Mouse (Mus musculus): ENCODE results near the gene Med12l. TPM values are rescaled to one million over a fixed set of nuclear protein-coding genes. Genes with fewer than 3 reads are reported as not detected.

Gene Med12l
- polyA plus RNA-seq, 1 experiment from 2014 or later: 1.4 TPM

DNA sequence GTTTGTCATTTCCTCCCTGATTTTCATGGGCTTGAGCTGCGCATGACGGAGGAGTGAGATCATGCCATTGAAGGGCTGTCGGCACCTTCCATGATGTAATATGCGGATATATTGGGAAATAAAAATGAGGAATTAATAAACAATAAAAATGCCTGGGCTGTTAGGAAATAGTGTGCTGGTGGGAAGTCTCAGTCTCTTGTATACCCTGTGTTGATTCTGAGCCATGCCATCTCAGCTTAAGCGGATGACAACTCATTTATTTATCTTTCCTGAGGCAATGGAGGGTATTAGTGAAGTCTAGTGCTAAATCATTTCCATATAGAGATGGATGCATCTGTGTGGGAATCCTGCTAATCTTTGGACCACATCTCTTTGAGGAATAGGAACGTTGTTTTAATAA lies 242.4 kb downstream of the Med12l start:
- no peak overlapping the region for H3K27ac ChIP-seq (ENCODE audit: low read length)
- H3K4me1 ChIP-seq (replicated peaks; ENCODE audit: control insufficient read depth, insufficient read depth, low read length): no peaks in the 10 kb centered on the region
- no peak overlapping the region for H3K4me3 ChIP-seq (ENCODE audit: low read length)
- ATAC-seq (ENCODE audit: low read depth): no peak
- no peak overlapping the region for H3K9ac ChIP-seq (ENCODE audit: low read length)
- WGBS: 71% methylated on average over 6 of the region's 6 CpGs
- no peak overlapping the region for H3K4me2 ChIP-seq (ENCODE audit: low read depth, low read length)
- H3K36me3 ChIP-seq (ENCODE audit: control insufficient read depth, insufficient read depth, low read length): no peaks in the 10 kb centered on the region
- H3K27me3 ChIP-seq (ENCODE audit: control insufficient read depth, insufficient read depth, low read depth, low read length): no peaks in the 10 kb centered on the region
- H3K9me3 ChIP-seq (ENCODE audit: control insufficient read depth, low read length): no peaks in the 10 kb centered on the region

DNA sequence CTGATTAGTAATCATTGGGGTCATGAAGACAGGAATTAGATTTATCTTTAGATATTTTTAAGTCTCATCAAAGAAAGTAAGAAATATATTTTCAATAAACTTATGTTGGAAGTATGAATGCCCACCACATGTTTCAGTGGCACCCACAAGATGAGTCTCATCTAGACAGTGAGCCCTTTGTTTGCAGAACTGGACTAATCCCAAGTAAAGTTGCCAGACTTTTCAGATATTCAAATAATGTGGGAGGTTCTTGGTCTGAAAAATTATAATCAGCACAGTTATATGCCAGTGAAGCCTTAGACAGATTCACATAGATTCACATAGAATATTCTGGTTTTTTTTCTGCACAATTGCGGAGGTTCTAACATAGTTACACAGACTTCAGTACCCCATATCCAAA lies 244.8 kb downstream of the Med12l start:
- Histone ChIP-seq H3K9ac (ENCODE audit: low read length) (no peak overlapping the region), H3K4me1 (replicated peaks; ENCODE audit: control insufficient read depth, insufficient read depth, low read length) (no peaks in the 10 kb centered on the region), H3K27me3 (ENCODE audit: control insufficient read depth, insufficient read depth, low read depth, low read length) (no peaks in the 10 kb centered on the region), H3K4me3 (ENCODE audit: low read length) (no peak overlapping the region), H3K27ac (ENCODE audit: low read length) (no peak overlapping the region), H3K36me3 (ENCODE audit: control insufficient read depth, insufficient read depth, low read length) (no peaks in the 10 kb centered on the region), H3K9me3 (ENCODE audit: control insufficient read depth, low read length) (no peaks in the 10 kb centered on the region), H3K4me2 (ENCODE audit: low read depth, low read length) (no peak overlapping the region)
- 100% methylated on average over 1 of the region's 1 CpGs for WGBS
- no peak for ATAC-seq (ENCODE audit: low read depth)

DNA sequence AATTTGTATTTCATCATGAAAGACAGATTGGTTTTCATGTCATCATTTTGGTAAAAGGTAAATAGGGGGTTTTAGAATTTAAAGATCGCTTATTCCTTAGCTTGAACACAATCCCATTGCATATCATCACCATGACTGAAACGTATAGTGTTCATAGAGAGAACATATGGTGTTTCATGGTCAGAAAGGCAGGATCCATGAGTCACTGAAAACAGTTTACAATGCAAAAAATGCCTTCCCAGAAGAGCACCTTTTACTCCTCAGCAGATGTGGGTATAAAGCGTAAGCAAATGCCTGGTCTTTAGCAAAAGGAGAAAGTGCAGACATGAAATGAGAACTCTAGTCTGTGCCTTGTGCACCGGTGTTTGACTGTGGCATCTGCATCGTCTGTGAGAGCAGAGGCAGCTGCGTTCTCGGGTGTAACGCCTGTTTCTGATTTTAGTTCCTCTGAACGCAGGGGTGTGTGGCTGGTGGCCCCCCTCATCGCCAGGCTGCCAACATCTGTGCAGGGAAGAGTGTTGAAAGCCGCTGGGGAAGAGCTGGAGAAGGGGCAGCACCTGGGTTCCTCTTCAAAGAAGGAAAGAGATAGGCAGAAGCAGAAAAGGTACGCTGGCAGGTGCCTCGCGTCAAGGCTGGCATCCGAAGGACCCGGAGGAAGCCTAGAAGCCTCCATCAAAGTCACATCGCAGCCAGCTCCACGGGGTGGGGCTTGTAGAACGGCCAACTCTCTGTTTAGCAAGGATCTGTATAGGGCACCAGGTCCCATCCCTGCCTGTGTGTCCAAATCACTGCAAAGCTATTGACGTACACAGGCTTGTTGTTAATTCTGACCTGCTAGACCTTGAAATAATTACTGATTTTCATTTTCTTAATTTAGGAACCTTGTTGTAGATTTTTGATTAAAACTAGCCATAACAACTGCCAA lies 252.4 kb downstream of the Med12l start:
- no peak overlapping the region for H3K27ac ChIP-seq (ENCODE audit: low read length)
- no peaks in the 10 kb centered on the region for H3K9me3 ChIP-seq (ENCODE audit: control insufficient read depth, low read length)
- no peak overlapping the region for H3K4me3 ChIP-seq (ENCODE audit: low read length)
- ATAC-seq (ENCODE audit: low read depth): no peak
- no peaks in the 10 kb centered on the region for H3K36me3 ChIP-seq (ENCODE audit: control insufficient read depth, insufficient read depth, low read length)
- peaks cover 3% of the 10 kb centered on the region; the same call in 1 of the 2 replicates for H3K4me1 ChIP-seq (replicated peaks; ENCODE audit: control insufficient read depth, insufficient read depth, low read length)
- 73% methylated on average over 20 of the region's 20 CpGs for WGBS
- no peak overlapping the region for H3K4me2 ChIP-seq (ENCODE audit: low read depth, low read length)
- no peak overlapping the region for H3K9ac ChIP-seq (ENCODE audit: low read length)
- no peaks in the 10 kb centered on the region for H3K27me3 ChIP-seq (ENCODE audit: control insufficient read depth, insufficient read depth, low read depth, low read length)

DNA sequence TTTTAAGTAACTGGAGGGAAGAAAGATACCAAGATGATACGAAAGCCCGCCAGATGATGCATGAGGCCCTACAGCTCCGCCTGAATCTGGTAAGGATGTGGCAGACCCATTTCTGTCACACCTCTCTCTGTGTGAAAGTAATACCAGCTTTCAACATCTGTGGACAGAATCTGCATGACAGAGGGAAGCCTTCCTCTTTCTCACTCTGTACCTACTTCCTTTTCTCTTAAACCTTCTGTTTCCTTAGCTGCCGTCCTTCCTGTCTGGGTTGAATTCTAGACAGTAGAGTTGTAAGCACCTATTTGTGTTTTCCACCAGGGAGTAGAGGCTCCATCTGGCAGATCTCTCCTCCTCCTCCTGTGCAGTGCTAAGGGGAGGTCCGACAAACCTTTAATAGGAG lies 255.1 kb downstream of the Med12l start:
- WGBS: 49% methylated on average over 5 of the region's 5 CpGs
- Histone ChIP-seq H3K4me2 (ENCODE audit: low read depth, low read length) (no peak overlapping the region), H3K27me3 (ENCODE audit: control insufficient read depth, insufficient read depth, low read depth, low read length) (no peaks in the 10 kb centered on the region), H3K4me3 (ENCODE audit: low read length) (no peak overlapping the region), H3K9ac (ENCODE audit: low read length) (no peak overlapping the region), H3K9me3 (ENCODE audit: control insufficient read depth, low read length) (no peaks in the 10 kb centered on the region), H3K27ac (ENCODE audit: low read length) (no peak overlapping the region), H3K36me3 (ENCODE audit: control insufficient read depth, insufficient read depth, low read length) (no peaks in the 10 kb centered on the region), H3K4me1 (replicated peaks; ENCODE audit: control insufficient read depth, insufficient read depth, low read length) (peaks cover 3% of the 10 kb centered on the region; the same call in 1 of the 2 replicates)
- no peak for ATAC-seq (ENCODE audit: low read depth)

DNA sequence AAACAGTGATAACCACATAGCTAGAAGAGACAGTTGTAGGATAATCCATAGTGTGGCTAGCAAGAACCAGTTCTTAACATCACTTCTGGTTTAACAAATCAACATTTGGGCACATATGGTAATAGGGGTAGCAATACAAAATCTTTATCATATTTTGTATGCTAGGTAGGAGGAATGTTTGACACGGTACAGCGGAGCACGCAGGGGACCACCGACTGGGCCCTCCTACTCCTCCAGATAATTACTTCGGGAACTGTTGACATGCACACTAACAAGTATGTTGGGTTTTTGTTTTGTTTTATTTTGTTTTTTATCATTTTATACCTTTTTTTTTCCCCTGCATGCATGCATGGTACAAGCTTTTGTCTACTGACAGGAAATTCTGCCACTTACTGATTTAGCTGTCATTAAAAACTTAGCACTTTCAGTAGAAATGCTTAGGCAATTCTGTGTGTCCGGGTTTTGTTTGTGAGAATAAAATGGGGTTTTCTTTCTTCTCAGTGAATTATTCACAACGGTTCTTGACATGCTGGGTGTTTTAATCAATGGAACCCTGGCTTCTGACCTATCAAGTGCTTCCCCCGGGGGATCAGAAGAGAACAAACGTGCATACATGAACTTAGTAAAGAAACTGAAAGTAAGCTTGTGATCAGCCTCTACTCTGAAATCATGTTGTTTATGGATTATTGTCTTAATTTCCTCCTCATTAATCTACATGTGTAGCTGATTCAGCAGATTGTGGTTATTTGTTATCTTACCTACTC lies 256.3 kb downstream of the Med12l start:
- no peaks in the 10 kb centered on the region for H3K27me3 ChIP-seq (ENCODE audit: control insufficient read depth, insufficient read depth, low read depth, low read length)
- no peak overlapping the region for H3K9ac ChIP-seq (ENCODE audit: low read length)
- H3K9me3 ChIP-seq (ENCODE audit: control insufficient read depth, low read length): no peaks in the 10 kb centered on the region
- H3K36me3 ChIP-seq (ENCODE audit: control insufficient read depth, insufficient read depth, low read length): no peaks in the 10 kb centered on the region
- H3K4me2 ChIP-seq (ENCODE audit: low read depth, low read length): no peak overlapping the region
- 64% methylated on average over 9 of the region's 9 CpGs for WGBS
- H3K4me1 ChIP-seq (replicated peaks; ENCODE audit: control insufficient read depth, insufficient read depth, low read length): peaks cover 3% of the 10 kb centered on the region; the same call in 1 of the 2 replicates
- H3K4me3 ChIP-seq (ENCODE audit: low read length): no peak overlapping the region
- H3K27ac ChIP-seq (ENCODE audit: low read length): no peak overlapping the region
- ATAC-seq (ENCODE audit: low read depth): no peak

DNA sequence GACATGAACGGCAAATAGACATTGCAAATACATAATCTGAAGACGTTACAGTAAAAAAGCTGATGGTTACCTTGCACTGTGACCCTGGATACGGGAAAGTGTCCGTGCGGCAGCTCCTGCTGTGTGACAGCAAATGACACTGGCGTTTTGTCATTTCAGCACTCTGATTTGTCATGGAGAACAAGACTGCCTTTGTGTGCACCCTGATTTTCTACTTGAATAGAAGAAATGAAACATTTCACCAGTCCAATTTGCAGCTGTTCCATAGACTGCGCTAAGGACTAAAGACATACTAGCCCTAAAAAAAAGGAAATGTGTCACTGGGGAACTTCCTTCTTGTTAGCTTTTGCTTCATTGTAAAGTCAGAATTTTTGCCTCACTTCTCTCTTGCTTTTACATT lies 257.1 kb downstream of the Med12l start, which contains the start of gene P2ry12:
Gene P2ry12, minus strand, starts transcription at position 168 of the 400 bp plus-strand sequence.
- ATAC-seq (ENCODE audit: low read depth): no peak
- Histone ChIP-seq H3K4me2 (ENCODE audit: low read depth, low read length) (no peak within 1 kb of the TSS), H3K4me1 (replicated peaks; ENCODE audit: control insufficient read depth, insufficient read depth, low read length) (peaks cover 3% of the 10 kb centered on the region; the same call in 1 of the 2 replicates), H3K36me3 (ENCODE audit: control insufficient read depth, insufficient read depth, low read length) (no peaks in the 10 kb centered on the region), H3K27ac (ENCODE audit: low read length) (no peak within 1 kb of the TSS), H3K27me3 (ENCODE audit: control insufficient read depth, insufficient read depth, low read depth, low read length) (no peaks in the 10 kb centered on the region), H3K9ac (ENCODE audit: low read length) (no peak within 1 kb of the TSS), H3K9me3 (ENCODE audit: control insufficient read depth, low read length) (no peaks in the 10 kb centered on the region), H3K4me3 (ENCODE audit: low read length) (no peak within 1 kb of the TSS)
- WGBS: 63% methylated on average over 7 of the region's 7 CpGs

DNA sequence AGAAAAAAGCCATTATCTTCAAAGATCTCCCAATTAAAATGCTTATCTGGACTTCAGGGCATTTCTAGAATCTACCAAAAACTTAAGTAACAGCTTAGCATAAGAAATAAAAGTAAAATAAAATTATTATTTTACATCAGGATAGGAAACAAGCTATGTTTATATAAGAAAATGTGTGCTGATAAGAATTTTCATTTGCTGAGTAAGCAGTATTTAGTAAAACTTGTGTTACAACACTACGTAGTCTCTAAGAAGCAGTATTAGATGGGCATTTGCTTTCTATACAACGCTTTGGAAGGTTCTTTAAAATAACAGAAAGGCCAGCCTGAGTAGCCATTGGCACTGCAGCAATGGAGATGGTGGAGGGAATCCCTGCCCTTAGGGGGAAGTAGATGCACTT lies 257.8 kb downstream of the Med12l start:
- Histone ChIP-seq H3K4me3 (ENCODE audit: low read length) (no peak overlapping the region), H3K27ac (ENCODE audit: low read length) (no peak overlapping the region), H3K9ac (ENCODE audit: low read length) (no peak overlapping the region), H3K27me3 (ENCODE audit: control insufficient read depth, insufficient read depth, low read depth, low read length) (no peaks in the 10 kb centered on the region), H3K36me3 (ENCODE audit: control insufficient read depth, insufficient read depth, low read length) (no peaks in the 10 kb centered on the region), H3K9me3 (ENCODE audit: control insufficient read depth, low read length) (no peaks in the 10 kb centered on the region), H3K4me2 (ENCODE audit: low read depth, low read length) (no peak overlapping the region), H3K4me1 (replicated peaks; ENCODE audit: control insufficient read depth, insufficient read depth, low read length) (peaks cover 3% of the 10 kb centered on the region; the same call in 1 of the 2 replicates)
- no peak for ATAC-seq (ENCODE audit: low read depth)
- 84% methylated on average over 2 of the region's 2 CpGs for WGBS

DNA sequence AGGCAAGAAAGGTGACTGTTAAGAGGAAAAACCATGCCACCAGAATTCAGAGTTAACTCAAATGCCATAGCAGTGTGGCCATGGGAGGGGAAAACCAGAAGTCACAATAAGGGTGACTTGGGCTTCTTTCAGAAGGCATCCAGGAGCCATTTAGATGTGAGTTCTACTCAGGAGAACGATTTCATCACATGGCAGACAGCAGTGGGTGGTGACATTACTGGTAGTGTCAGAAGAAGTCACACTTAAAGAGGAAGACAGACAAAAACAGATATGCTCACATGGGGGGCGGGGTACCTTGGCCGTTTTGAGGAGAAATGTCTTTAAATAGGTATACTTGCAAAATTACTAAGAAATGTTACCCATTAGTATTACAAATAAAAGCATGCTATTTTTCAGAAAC lies 258.4 kb downstream of the Med12l start:
- Histone ChIP-seq H3K4me1 (replicated peaks; ENCODE audit: control insufficient read depth, insufficient read depth, low read length) (peaks cover 3% of the 10 kb centered on the region; the same call in 1 of the 2 replicates), H3K27ac (ENCODE audit: low read length) (no peak overlapping the region), H3K36me3 (ENCODE audit: control insufficient read depth, insufficient read depth, low read length) (no peaks in the 10 kb centered on the region), H3K9me3 (ENCODE audit: control insufficient read depth, low read length) (no peaks in the 10 kb centered on the region), H3K9ac (ENCODE audit: low read length) (no peak overlapping the region), H3K27me3 (ENCODE audit: control insufficient read depth, insufficient read depth, low read depth, low read length) (no peaks in the 10 kb centered on the region), H3K4me3 (ENCODE audit: low read length) (no peak overlapping the region), H3K4me2 (ENCODE audit: low read depth, low read length) (no peak overlapping the region)
- WGBS: 79% methylated on average over 3 of the region's 3 CpGs
- ATAC-seq (ENCODE audit: low read depth): no peak

DNA sequence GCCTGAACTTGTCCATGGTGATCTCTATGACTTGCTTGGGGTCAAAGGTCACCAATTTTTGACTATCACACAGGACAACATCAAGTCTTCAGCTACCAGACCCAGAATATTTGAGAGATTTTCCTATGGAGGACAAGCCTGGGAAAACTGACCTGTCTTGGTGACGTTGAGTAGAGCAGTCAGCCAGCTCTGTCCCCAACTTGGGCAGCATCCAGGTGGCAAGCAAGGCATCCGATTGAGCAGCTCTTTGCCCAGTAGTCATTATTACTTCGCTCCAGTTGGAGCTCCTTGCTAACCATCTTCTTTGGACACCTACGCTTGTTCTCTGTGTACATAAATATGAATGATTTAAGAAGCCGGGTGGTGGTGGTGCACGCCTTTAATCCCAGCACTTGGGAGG lies 265.2 kb downstream of the Med12l start:
- H3K9me3 ChIP-seq (ENCODE audit: control insufficient read depth, low read length): no peaks in the 10 kb centered on the region
- no peak overlapping the region for H3K27ac ChIP-seq (ENCODE audit: low read length)
- no peak overlapping the region for H3K4me3 ChIP-seq (ENCODE audit: low read length)
- H3K27me3 ChIP-seq (ENCODE audit: control insufficient read depth, insufficient read depth, low read depth, low read length): no peaks in the 10 kb centered on the region
- no peaks in the 10 kb centered on the region for H3K4me1 ChIP-seq (replicated peaks; ENCODE audit: control insufficient read depth, insufficient read depth, low read length)
- no peak overlapping the region for H3K9ac ChIP-seq (ENCODE audit: low read length)
- 90% methylated on average over 6 of the region's 6 CpGs for WGBS
- no peak overlapping the region for H3K4me2 ChIP-seq (ENCODE audit: low read depth, low read length)
- no peak for ATAC-seq (ENCODE audit: low read depth)
- no peaks in the 10 kb centered on the region for H3K36me3 ChIP-seq (ENCODE audit: control insufficient read depth, insufficient read depth, low read length)

Data from lung, embryonic 16.5 days (tissue).